Mouse (Mus musculus) cerebellum, postnatal 4 days (tissue): Measurements from ENCODE around the gene Fam57a.

Source experiments
- DNase-seq, 2 experiments: peaks; one replicate each; pipeline ENCODE4 v3.0.0; 2022; ENCODE audit warnings: low spot score in 2 of 2, mixed read lengths in 1 of 2

The Fam57a gene

DNA sequence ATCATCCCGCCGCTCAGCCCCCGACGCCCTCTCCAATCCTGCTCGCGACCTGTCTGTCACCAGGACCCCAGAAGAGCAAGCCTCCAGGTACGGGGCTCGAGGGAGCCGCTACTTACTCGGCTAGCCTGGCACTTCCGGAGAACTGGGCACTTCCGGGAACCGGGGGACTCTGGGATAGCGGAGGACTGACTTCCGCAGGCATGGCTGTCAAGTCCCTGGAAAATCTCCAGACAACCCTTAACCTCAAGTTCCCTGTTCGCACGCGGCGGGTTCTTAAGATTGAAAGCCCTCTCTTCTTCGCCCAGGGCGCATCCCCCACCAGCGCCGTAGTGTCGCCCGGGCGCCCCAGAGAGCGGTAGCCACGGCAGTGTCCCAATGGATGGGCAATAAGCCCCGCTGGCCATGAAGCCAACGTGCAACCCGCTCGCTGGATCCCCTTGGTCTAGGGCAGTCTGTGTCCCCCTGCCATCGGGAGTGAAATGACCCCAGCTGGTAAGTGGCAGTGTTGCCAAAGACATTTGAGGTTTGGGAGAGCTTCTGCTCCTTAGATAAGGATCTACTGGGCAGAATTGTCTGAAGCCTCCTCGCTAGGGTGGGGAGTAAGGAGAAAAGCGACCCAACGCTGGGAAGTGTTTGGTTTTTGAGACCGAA lies at the start of gene Fam57a, which contains the start of gene Vps53:
Fam57a (plus strand) TSS at position 177 of the 651 bp plus-strand sequence.
Vps53 (minus strand) TSS at position 153 of the 651 bp plus-strand sequence.
- peak; percentile 71 to 78 for DNase-seq

DNA sequence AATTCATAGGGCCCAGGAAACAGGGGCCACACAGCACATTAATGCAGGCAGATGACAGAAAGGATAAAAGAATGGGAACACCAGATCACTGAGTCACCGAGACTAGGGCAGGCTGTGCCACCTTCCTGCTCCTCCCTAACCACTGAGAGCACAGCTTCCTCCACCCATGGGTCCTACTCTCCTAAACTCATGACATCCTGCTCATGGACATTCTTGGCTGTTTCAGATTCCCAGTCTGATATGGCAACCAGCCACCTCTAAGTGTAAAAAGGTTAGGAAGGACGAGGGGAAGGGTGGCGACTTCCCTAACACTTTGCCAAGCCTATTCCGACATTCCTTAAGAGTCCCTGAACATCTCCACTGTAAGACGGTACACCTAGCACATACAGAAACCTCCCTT lies 48.6 kb upstream of the Fam57a start:
- no peak for DNase-seq

- DNase-seq: no peak
Measured at GRCm38 (mm10) chr11:76135641-76136437, 43.6 kb upstream of the Fam57a start.

- DNase-seq: no peak
Measured at GRCm38 (mm10) chr11:76137996-76138395, 41.5 kb upstream of the Fam57a start.

- no peak for DNase-seq
Measured at GRCm38 (mm10) chr11:76144386-76144785, 35.1 kb upstream of the Fam57a start.

DNA sequence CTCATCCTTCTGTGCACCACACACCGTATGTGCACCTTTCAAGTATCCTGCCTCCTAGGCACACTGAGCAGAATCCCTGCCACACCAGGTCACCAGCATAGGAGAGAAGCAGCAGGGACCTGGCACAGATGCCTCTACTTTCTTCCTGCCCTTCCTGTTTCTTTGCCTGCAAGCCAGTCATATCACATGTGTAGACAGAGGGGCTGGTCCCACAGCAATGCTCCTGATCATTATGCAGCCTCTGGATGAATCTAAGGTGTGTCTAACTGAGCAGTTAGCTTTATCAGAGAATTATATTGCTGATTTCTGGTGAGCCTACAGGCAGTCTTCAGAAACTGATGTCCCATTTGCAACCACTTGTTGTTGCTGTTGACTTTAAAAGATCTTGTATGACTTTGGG lies 34.3 kb upstream of the Fam57a start:
- DNase-seq: no peak

- DNase-seq: no peak
Measured at GRCm38 (mm10) chr11:76146187-76147010, 33.1 kb upstream of the Fam57a start.

- DNase-seq: no peak
Measured at GRCm38 (mm10) chr11:76148055-76149008, 31.1 kb upstream of the Fam57a start.

- DNase-seq: no peak
Measured at GRCm38 (mm10) chr11:76150980-76151379, 28.5 kb upstream of the Fam57a start.

GRCm38 (mm10) chr11:76153236-76153951 lies 26.1 kb upstream of the Fam57a start:
- no peak for DNase-seq

GRCm38 (mm10) chr11:76154200-76154599 lies 25.3 kb upstream of the Fam57a start:
- no peak for DNase-seq

DNA sequence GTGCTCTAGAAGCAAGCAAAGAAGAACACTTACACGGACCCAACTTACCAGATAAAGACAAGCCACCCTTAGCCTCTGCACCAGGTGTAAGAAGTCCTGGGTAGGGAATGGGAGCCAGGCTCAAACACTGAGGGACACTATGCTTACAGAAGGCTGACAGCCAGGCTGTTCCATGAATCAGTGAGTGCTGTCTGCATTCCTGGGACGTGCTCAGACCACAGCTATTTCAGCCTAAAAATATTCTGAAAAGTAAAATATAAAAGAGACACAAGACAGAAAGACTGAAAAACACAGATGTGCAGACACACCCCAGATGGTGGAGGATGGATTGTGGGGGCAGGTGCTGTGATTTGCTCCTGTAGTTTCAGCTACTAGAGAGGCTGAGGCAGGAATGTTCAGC lies 24.6 kb upstream of the Fam57a start:
- no peak for DNase-seq

DNA sequence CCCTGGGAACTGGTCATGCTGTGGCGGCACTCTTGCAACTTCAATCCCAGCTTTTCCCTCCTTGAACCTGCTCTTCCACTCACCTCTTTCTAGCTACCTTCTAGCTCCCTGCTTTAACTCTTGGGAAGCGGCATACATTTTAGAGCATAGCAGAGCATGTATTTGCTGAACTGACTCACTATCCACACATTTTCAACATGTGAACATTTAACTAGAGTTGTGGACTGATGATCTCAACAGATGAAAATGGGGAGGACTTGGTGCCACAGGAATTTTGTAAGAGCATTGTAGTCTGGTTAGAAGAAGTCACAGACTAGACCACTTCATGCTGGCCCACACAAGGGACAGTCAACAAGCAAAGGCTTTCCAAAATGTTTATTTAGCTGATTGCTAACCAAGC lies 21.1 kb upstream of the Fam57a start:
- no peak for DNase-seq

DNA sequence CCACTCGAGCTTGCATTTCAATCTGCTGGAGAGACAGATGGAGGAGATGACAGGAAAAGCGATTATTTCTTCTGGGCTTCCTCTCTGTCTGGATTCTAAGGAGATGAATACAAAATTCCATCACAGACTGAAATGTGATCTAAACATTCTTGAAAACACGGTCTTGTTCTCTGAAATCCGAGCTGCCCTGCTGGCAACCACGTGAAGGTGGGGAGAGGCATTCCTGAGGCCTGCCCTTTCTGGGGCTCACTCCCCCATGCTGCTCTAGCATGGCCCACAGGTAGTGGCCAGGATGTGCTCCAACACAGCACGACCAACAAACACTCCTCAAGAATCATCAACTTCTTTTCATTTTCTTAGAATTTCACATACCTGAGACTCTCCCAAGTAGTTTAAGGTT lies 19.2 kb upstream of the Fam57a start:
- no peak for DNase-seq

GRCm38 (mm10) chr11:76166657-76167056 lies 12.8 kb upstream of the Fam57a start:
- no peak for DNase-seq

DNA sequence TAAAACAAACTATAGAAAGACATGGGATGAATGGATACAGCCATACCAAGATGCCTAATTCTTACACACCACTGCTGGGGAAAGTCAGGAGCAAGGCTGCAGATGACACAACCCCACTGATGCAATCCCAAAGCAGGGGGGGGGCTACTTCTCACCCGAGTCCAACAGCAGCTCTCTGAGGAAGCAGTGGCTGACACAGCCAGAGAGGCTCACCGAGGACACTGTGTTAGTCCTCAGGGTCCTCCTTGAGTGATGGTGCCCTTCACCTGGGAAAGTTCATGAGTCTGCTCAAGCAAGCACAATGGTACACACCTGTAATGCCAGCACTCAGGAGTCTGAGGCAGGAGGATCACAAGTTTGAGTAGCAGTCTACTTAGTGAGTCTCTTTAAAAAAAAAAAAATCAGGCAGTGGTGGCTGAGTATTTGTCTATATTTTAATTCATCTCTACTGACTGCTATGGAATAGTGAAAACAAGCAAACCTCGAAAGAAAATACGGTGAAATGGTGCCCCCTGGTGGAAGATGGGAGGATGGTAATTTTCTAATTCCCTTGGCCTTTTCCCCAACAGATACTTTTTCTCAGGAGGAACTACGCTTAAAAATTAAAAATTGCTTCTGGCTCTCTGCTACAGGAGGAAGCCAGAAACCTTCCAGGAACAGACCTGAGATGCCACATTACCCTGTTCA lies 12.2 kb upstream of the Fam57a start:
- peak; percentile 36 to 78 for DNase-seq

GRCm38 (mm10) chr11:76168976-76169375 lies 10.5 kb upstream of the Fam57a start:
- peak in 1 of 2 experiments; percentile 17 for DNase-seq

DNA sequence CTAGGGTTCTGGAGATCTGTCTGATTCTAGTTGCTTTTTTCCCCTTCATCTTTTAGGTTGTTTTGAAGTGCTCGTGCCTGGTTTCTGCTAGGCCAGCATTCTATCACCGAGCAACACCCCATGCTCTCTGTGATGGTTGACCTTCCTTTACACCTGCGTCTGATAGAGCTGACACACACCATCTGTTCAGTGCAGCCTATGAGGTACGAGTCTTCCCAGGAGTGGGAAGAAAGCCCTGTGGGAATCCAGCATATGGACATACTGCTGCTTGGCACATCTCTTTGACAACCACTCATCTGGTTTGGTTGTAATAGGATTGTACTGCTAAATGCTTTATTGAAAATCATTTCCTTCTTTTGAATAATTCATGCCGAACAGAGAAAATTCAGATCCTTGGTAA lies 9.3 kb upstream of the Fam57a start:
- no peak for DNase-seq

- DNase-seq: peak; percentile 25 to 29
Measured at GRCm38 (mm10) chr11:76178726-76179494, 561 bp upstream of the Fam57a start.
